Mouse (Mus musculus): ENCODE measurements around the gene Serpinc1. TPM values are rescaled to one million over a fixed set of nuclear protein-coding genes. Genes with fewer than 3 reads are reported as not detected.
A peak's percentile ranks its signal among the peaks of the same experiment; 100 is the strongest.

Serpinc1 gene
- polyA plus RNA-seq, 1 experiment from 2014 or later, result 3.5 TPM

GRCm38 (mm10) chr1:161038968-161039721 lies 60.8 kb downstream of the Serpinc1 start:
- Histone ChIP-seq H3K9me3 (ENCODE audit: control insufficient read depth, low read length) (no peaks in the 10 kb centered on the region), H3K9ac (replicated peaks; ENCODE audit: low read depth, low read length) (no peak overlapping the region), H3K27me3 (replicated peaks; ENCODE audit: control insufficient read depth, insufficient read depth, low read length) (no peaks in the 10 kb centered on the region), H3K4me1 (replicated peaks; ENCODE audit: control insufficient read depth, insufficient read depth, low read length) (peaks cover 13% of the 10 kb centered on the region), H3K36me3 (ENCODE audit: control insufficient read depth, insufficient read depth) (peaks cover 17% of the 10 kb centered on the region), H3K27ac (ENCODE audit: low read length) (no peak overlapping the region; the same call in 1 of the 2 replicates), H3K4me3 (replicated peaks; ENCODE audit: low read length) (no peak overlapping the region), H3K4me2 (ENCODE audit: low read length) (no peak overlapping the region)
- WGBS, result 4% methylated on average over 3 of the region's 3 CpGs
- ATAC-seq, result no peak

- 4% methylated on average over 3 of the region's 3 CpGs for WGBS
- Histone ChIP-seq H3K27ac (ENCODE audit: low read length) (no peak overlapping the region), H3K36me3 (ENCODE audit: control insufficient read depth, insufficient read depth) (peaks cover 18% of the 10 kb centered on the region), H3K9me3 (ENCODE audit: control insufficient read depth, low read length) (no peaks in the 10 kb centered on the region), H3K4me2 (ENCODE audit: low read length) (no peak overlapping the region), H3K9ac (replicated peaks; ENCODE audit: low read depth, low read length) (no peak overlapping the region), H3K4me3 (replicated peaks; ENCODE audit: low read length) (no peak overlapping the region), H3K27me3 (replicated peaks; ENCODE audit: control insufficient read depth, insufficient read depth, low read length) (no peaks in the 10 kb centered on the region), H3K4me1 (replicated peaks; ENCODE audit: control insufficient read depth, insufficient read depth, low read length) (peaks cover 13% of the 10 kb centered on the region)
- 0 out of 2 replicates have a peak, but pooled peaks have one; percentile 8 for ATAC-seq
Observed at GRCm38 (mm10) chr1:161039741-161040425, 61.5 kb downstream of the Serpinc1 start.

- Histone ChIP-seq H3K4me2 (ENCODE audit: low read length) (no peak overlapping the region), H3K9me3 (ENCODE audit: control insufficient read depth, low read length) (no peaks in the 10 kb centered on the region), H3K27me3 (replicated peaks; ENCODE audit: control insufficient read depth, insufficient read depth, low read length) (no peaks in the 10 kb centered on the region), H3K27ac (ENCODE audit: low read length) (no peak overlapping the region), H3K4me1 (replicated peaks; ENCODE audit: control insufficient read depth, insufficient read depth, low read length) (peaks cover 13% of the 10 kb centered on the region), H3K9ac (replicated peaks; ENCODE audit: low read depth, low read length) (no peak overlapping the region), H3K4me3 (replicated peaks; ENCODE audit: low read length) (no peak overlapping the region), H3K36me3 (ENCODE audit: control insufficient read depth, insufficient read depth) (peaks cover 22% of the 10 kb centered on the region)
- no peak for ATAC-seq
- 60% methylated on average over 1 of the region's 1 CpGs for WGBS
Observed at GRCm38 (mm10) chr1:161040426-161040770, 62.0 kb downstream of the Serpinc1 start.

GRCm38 (mm10) chr1:161040855-161041254 lies 62.5 kb downstream of the Serpinc1 start:
- peaks cover 22% of the 10 kb centered on the region for H3K36me3 ChIP-seq (ENCODE audit: control insufficient read depth, insufficient read depth)
- H3K27me3 ChIP-seq (replicated peaks; ENCODE audit: control insufficient read depth, insufficient read depth, low read length), result no peaks in the 10 kb centered on the region
- H3K9ac ChIP-seq (replicated peaks; ENCODE audit: low read depth, low read length), result no peak overlapping the region
- H3K4me1 ChIP-seq (replicated peaks; ENCODE audit: control insufficient read depth, insufficient read depth, low read length), result peaks cover 13% of the 10 kb centered on the region
- no peak overlapping the region for H3K4me3 ChIP-seq (replicated peaks; ENCODE audit: low read length)
- H3K4me2 ChIP-seq (ENCODE audit: low read length), result no peak overlapping the region
- H3K27ac ChIP-seq (ENCODE audit: low read length), result no peak overlapping the region
- H3K9me3 ChIP-seq (ENCODE audit: control insufficient read depth, low read length), result no peaks in the 10 kb centered on the region
- no peak for ATAC-seq

GRCm38 (mm10) chr1:161041261-161042020 lies 63.1 kb downstream of the Serpinc1 start:
- peaks cover 12% of the 10 kb centered on the region for H3K4me1 ChIP-seq (replicated peaks; ENCODE audit: control insufficient read depth, insufficient read depth, low read length)
- no peak overlapping the region for H3K27ac ChIP-seq (ENCODE audit: low read length)
- 90% methylated on average over 7 of the region's 7 CpGs for WGBS
- no peak overlapping the region for H3K4me3 ChIP-seq (replicated peaks; ENCODE audit: low read length)
- ATAC-seq, result no peak
- no peak overlapping the region for H3K4me2 ChIP-seq (ENCODE audit: low read length)
- H3K27me3 ChIP-seq (replicated peaks; ENCODE audit: control insufficient read depth, insufficient read depth, low read length), result no peaks in the 10 kb centered on the region
- H3K36me3 ChIP-seq (ENCODE audit: control insufficient read depth, insufficient read depth), result peaks cover 27% of the 10 kb centered on the region
- no peak overlapping the region for H3K9ac ChIP-seq (replicated peaks; ENCODE audit: low read depth, low read length)
- no peaks in the 10 kb centered on the region for H3K9me3 ChIP-seq (ENCODE audit: control insufficient read depth, low read length)

GRCm38 (mm10) chr1:161046972-161047371 lies 68.6 kb downstream of the Serpinc1 start:
- Histone ChIP-seq H3K27me3 (replicated peaks; ENCODE audit: control insufficient read depth, insufficient read depth, low read length) (no peaks in the 10 kb centered on the region), H3K9me3 (ENCODE audit: control insufficient read depth, low read length) (no peaks in the 10 kb centered on the region), H3K4me2 (ENCODE audit: low read length) (no peak overlapping the region), H3K36me3 (ENCODE audit: control insufficient read depth, insufficient read depth) (peaks cover 13% of the 10 kb centered on the region), H3K27ac (ENCODE audit: low read length) (no peak overlapping the region), H3K4me3 (replicated peaks; ENCODE audit: low read length) (no peak overlapping the region), H3K4me1 (replicated peaks; ENCODE audit: control insufficient read depth, insufficient read depth, low read length) (no peaks in the 10 kb centered on the region), H3K9ac (replicated peaks; ENCODE audit: low read depth, low read length) (no peak overlapping the region)
- ATAC-seq, result no peak
- WGBS, result 90% methylated on average over 3 of the region's 3 CpGs

Other genes starting within 250 kb of the Serpinc1 start
- gene Rabgap1l, start 185.4 kb upstream of the Serpinc1 start, polyA plus RNA-seq (2015; fragmentation: Nextera tagmentation; extraction: Ambion mirVana), result 44.1 and 49.4 TPM in 2 replicates
- gene Rc3h1, start 72.2 kb upstream of the Serpinc1 start, polyA plus RNA-seq (2015; fragmentation: Nextera tagmentation; extraction: Ambion mirVana), result 8.1 and 8.2 TPM in 2 replicates
- gene Zbtb37, start 56.3 kb downstream of the Serpinc1 start, polyA plus RNA-seq (2015; fragmentation: Nextera tagmentation; extraction: Ambion mirVana), result 14.3 and 16.9 TPM in 2 replicates
- gene Dars2, start 92.1 kb downstream of the Serpinc1 start, polyA plus RNA-seq (2015; fragmentation: Nextera tagmentation; extraction: Ambion mirVana), result 34.8 and 37.6 TPM in 2 replicates
- 17.1 and 17.7 TPM in 2 replicates for gene Cenpl, start 92.1 kb downstream of the Serpinc1 start, polyA plus RNA-seq (2015; fragmentation: Nextera tagmentation; extraction: Ambion mirVana)
- gene Klhl20, start 152.9 kb downstream of the Serpinc1 start, polyA plus RNA-seq (2015; fragmentation: Nextera tagmentation; extraction: Ambion mirVana), result 22.4 and 23.4 TPM in 2 replicates
- 25.5 and 29.6 TPM in 2 replicates for gene Ankrd45, start 164.1 kb downstream of the Serpinc1 start, polyA plus RNA-seq (2015; fragmentation: Nextera tagmentation; extraction: Ambion mirVana)
- gene Tex50, start 180.7 kb downstream of the Serpinc1 start, polyA plus RNA-seq (2015; fragmentation: Nextera tagmentation; extraction: Ambion mirVana), result 0.78 and 1.4 TPM in 2 replicates